Mouse (Mus musculus) CH12.LX (cell line): ENCODE measurements around the gene Csk.

ENCODE experiments used
- CHD2 ChIP-seq: IDR thresholded peaks from 2 replicates; pipeline ENCODE4 v1.6.1; 2011; ENCODE audit warnings: low read length, improper control_type of control experiment
- CTCF ChIP-seq, 2 experiments: IDR thresholded peaks in 1 of 2; conservative IDR thresholded peaks in 1 of 2; 2 replicates each; pipeline ENCODE4 v1.5.1; 2011 to 2012; ENCODE audit warnings: low read depth in 2 of 2, low read length in 2 of 2, improper control_type of control experiment in 1 of 2, inconsistent platforms in 1 of 2, mild to moderate bottlenecking in 1 of 2, moderate library complexity in 1 of 2
- ELF1 ChIP-seq: IDR thresholded peaks from 2 replicates; pipeline ENCODE4 v1.6.1; 2014; ENCODE audit warnings: low read depth, mild to moderate bottlenecking, inconsistent platforms, low read length, improper control_type of control experiment
- EP300 ChIP-seq: IDR thresholded peaks from 2 replicates; pipeline ENCODE4 v1.6.1; 2011; ENCODE audit warnings: low read length, improper control_type of control experiment
- KAT2A ChIP-seq: IDR thresholded peaks from 2 replicates; pipeline ENCODE4 v1.6.1; 2012; ENCODE audit warnings: low read length, improper control_type of control experiment, inconsistent platforms; ENCODE audit not compliant: insufficient replicate concordance
- MAFK ChIP-seq: IDR thresholded peaks from 2 replicates; pipeline ENCODE4 v1.6.1; 2011; ENCODE audit warnings: low read length, improper control_type of control experiment; ENCODE audit not compliant: insufficient replicate concordance
- MAZ ChIP-seq: IDR thresholded peaks from 2 replicates; pipeline ENCODE4 v1.6.1; 2012; ENCODE audit warnings: low read depth, mild to moderate bottlenecking, inconsistent platforms, low read length, improper control_type of control experiment, moderate library complexity
- POLR2A ChIP-seq: IDR thresholded peaks from 2 replicates; pipeline ENCODE4 v1.6.1; 2011; ENCODE audit warnings: low read depth, mild to moderate bottlenecking, improper control_type of control experiment, low read length
- POLR2AphosphoS2 ChIP-seq: IDR thresholded peaks from 2 replicates; pipeline ENCODE4 v1.6.1; 2011; ENCODE audit warnings: low read depth, low read length, improper control_type of control experiment
- SMC3 ChIP-seq: IDR thresholded peaks from 2 replicates; pipeline ENCODE4 v1.6.1; 2011; ENCODE audit warnings: low read depth, low read length, improper control_type of control experiment
- TCF12 ChIP-seq: IDR thresholded peaks from 2 replicates; pipeline ENCODE4 v1.6.1; 2014; ENCODE audit warnings: low read depth, mild to moderate bottlenecking, inconsistent platforms, low read length, improper control_type of control experiment
- USF1 ChIP-seq: IDR thresholded peaks from 2 replicates; pipeline ENCODE4 v1.6.1; 2014; ENCODE audit warnings: low read depth, mild to moderate bottlenecking, inconsistent platforms, low read length, improper control_type of control experiment
- ZC3H11A ChIP-seq: IDR thresholded peaks from 2 replicates; pipeline ENCODE4 v1.6.1; 2012; ENCODE audit warnings: low read depth, mild to moderate bottlenecking, inconsistent platforms, low read length, improper control_type of control experiment
- ZMIZ1 ChIP-seq: IDR thresholded peaks from 2 replicates; pipeline ENCODE4 v1.6.1; 2012; ENCODE audit warnings: low read depth, mild to moderate bottlenecking, inconsistent platforms, low read length, improper control_type of control experiment

DNA sequence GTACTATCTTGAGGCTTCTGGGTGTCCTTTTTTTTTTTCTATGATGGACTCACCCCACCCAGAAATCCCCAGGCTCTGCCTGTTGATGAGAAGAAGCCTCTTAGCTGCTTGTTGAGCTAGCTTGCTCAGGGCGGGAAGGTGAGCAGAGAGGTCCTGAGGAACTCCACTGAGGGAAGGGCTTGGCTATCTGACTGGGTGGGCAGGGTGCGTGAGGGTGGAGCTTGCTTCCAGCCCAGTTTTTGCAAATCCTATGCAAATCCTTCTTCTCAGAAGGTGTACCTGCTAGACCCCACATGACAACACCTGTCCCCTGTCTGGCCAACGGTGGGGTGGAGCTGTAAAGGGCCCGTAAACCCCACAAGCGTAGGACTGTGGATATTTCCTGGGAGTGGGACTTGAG lies at the start of gene Csk:
- TF ChIP-seq EP300, result no peak
- TF ChIP-seq ELF1, result no peak
- no peak for TF ChIP-seq USF1
- no peak for TF ChIP-seq POLR2AphosphoS2
- no peak for TF ChIP-seq CTCF (conservative IDR thresholded peaks at IDR 0.05 in 1 of 2, IDR thresholded peaks at IDR 0.05 in 1 of 2; ENCODE audit: low read depth in 2 of 2, low read length in 2 of 2)
- no peak for TF ChIP-seq POLR2A
- no peak for TF ChIP-seq TCF12
- TF ChIP-seq ZMIZ1, result no peak
- TF ChIP-seq SMC3, result no peak
- TF ChIP-seq ZC3H11A, result no peak
- no peak for TF ChIP-seq CHD2
- TF ChIP-seq MAZ, result no peak
- no peak for TF ChIP-seq MAFK
- TF ChIP-seq KAT2A, result no peak
